ENCODE assay signal across 8 mouse cellular contexts in the genomic region with DNA sequence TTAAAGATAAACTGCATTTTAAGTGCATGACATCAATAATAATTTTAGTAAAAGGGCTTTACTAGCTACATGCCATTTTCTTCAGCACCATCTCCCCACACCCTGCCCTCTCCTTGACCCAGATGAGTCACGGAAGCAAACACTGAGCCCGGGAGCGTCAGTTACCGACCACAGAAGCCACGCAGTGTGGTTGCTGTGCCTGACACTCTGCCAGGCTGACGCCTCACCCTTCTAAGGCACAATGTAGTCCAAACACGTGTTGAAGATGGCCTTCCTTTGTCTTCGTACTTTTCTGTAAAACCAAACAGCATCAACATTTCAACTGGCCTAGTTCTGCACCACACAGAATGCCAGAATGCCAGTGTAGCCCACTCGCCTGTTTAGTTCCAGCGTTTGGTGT. TPM values are rescaled to one million over a fixed set of nuclear protein-coding genes. Genes with fewer than 3 reads are reported as not detected.
DNase-seq lines count a peak whose midpoint lies in the region; ATAC-seq and TF ChIP-seq lines count a peak whose summit lies in the region.
"Had no signal": no experiment of that assay in that cellular context is flagged by ENCODE, and none has a peak within 500 bp of the region (broad histone marks: within the 10 kb centered on the region; RNA-seq: fewer than 3 reads in every experiment).

No protein-coding gene starts in this region.

- no peak overlapping the region for H3ac ChIP-seq in C2C12 (ENCODE audit: control insufficient read depth, insufficient read length, low read depth)

- H3K4me2 ChIP-seq in forebrain, embryonic 14.5 days (ENCODE audit: low read length), result no peak overlapping the region
- H3K4me2 ChIP-seq: neural tube, embryonic 12.5 days had no signal

- no peak for TF ChIP-seq POLR2A in MEL (IDR thresholded peaks at IDR 0.05; ENCODE audit: control insufficient read depth in 1 of 2, insufficient read depth in 1 of 2, low read depth in 1 of 2, low read length in 2 of 2, poor library complexity in 1 of 2)

- WGBS in forebrain, embryonic 14.5 days, result 80% methylated on average over 10 of the region's 10 CpGs

- H3K27me3 ChIP-seq in C2C12 (ENCODE audit: control insufficient read depth, insufficient read depth, insufficient read length), result no peaks in the 10 kb centered on the region
- peaks cover 0 to 1% of the 10 kb centered on the region in 2 experiments; a peak in 1 of 4 replicates for H3K27me3 ChIP-seq in MEL (ENCODE audit: control insufficient read depth in 1 of 2, insufficient read depth in 2 of 2, low read length in 2 of 2)
- H3K27me3 ChIP-seq in forebrain, embryonic 14.5 days (replicated peaks; ENCODE audit: control insufficient read depth, insufficient read depth, low read length), result no peaks in the 10 kb centered on the region
- H3K27me3 ChIP-seq: neural tube, embryonic 12.5 days had no signal

- no peak for TF ChIP-seq RAD21 in MEL (IDR thresholded peaks at IDR 0.05; ENCODE audit: low read depth, low read length)

- H3K9ac ChIP-seq in MEL (ENCODE audit: control insufficient read depth, low read depth, low read length, poor library complexity, severe bottlenecking), result no peak overlapping the region
- no peak overlapping the region for H3K9ac ChIP-seq in forebrain, embryonic 14.5 days (ENCODE audit: low read length)
- H3K9ac ChIP-seq: neural tube, embryonic 12.5 days had no signal

- H3K36me3 ChIP-seq in C2C12 (ENCODE audit: control insufficient read depth, insufficient read depth) (no peaks in the 10 kb centered on the region), MEL (ENCODE audit: control insufficient read depth in 1 of 2, insufficient read depth in 2 of 2, low read length in 2 of 2) (no peaks in the 10 kb centered on the region)
- H3K36me3 ChIP-seq in forebrain, embryonic 14.5 days (ENCODE audit: control insufficient read depth, insufficient read depth, low read length), result no peaks in the 10 kb centered on the region
- H3K36me3 ChIP-seq: neural tube, embryonic 12.5 days had no signal

- H3K79me2 ChIP-seq in C2C12 (ENCODE audit: control insufficient read depth, insufficient read depth) (no peaks in the 10 kb centered on the region), MEL (ENCODE audit: control insufficient read depth, insufficient read depth, low read length, poor library complexity) (no peaks in the 10 kb centered on the region)

- ATAC-seq in forebrain, embryonic 14.5 days, result no peak

- TF ChIP-seq EP300 in MEL (IDR thresholded peaks at IDR 0.05; ENCODE audit: low read depth in 1 of 2, low read length in 2 of 2), result no peak

- no peak overlapping the region for H3K27ac ChIP-seq in MEL (ENCODE audit: control insufficient read depth, low read depth, low read length)
- H3K27ac ChIP-seq in forebrain, embryonic 14.5 days (ENCODE audit: low read depth, low read length), result no peak overlapping the region
- H3K27ac ChIP-seq: neural tube, embryonic 12.5 days had no signal

- no peaks in the 10 kb centered on the region for H3K9me3 ChIP-seq in MEL (replicated peaks; ENCODE audit: insufficient read depth, low read length)
- no peaks in the 10 kb centered on the region for H3K9me3 ChIP-seq in forebrain, embryonic 14.5 days (replicated peaks; ENCODE audit: control insufficient read depth, low read length)
- H3K9me3 ChIP-seq: neural tube, embryonic 12.5 days had no signal

- H3K79me3 ChIP-seq in C2C12 (ENCODE audit: low read depth), result no peaks in the 10 kb centered on the region

- no peak overlapping the region for H3K4me3 ChIP-seq in C2C12 (ENCODE audit: insufficient read depth, poor library complexity, severe bottlenecking)
- H3K4me3 ChIP-seq in MEL (ENCODE audit: control insufficient read depth in 1 of 2, insufficient read depth in 1 of 2, low read depth in 2 of 2, low read length in 2 of 2), result no peak overlapping the region
- H3K4me3 ChIP-seq in forebrain, embryonic 14.5 days (ENCODE audit: low read depth, low read length), result no peak overlapping the region
- H3K4me3 ChIP-seq: neural tube, embryonic 12.5 days had no signal

- TF ChIP-seq CTCF in C2C12 (IDR thresholded peaks at IDR 0.05; ENCODE audit: control insufficient read depth, insufficient read depth, insufficient read length), result no peak
- no peak for TF ChIP-seq CTCF in MEL (IDR thresholded peaks at IDR 0.05 in 2 of 3, conservative IDR thresholded peaks at IDR 0.05 in 1 of 3; ENCODE audit: control insufficient read depth in 1 of 3, insufficient read depth in 1 of 3, low read depth in 2 of 3, low read length in 3 of 3, poor library complexity in 1 of 3, severe bottlenecking in 1 of 3)

- no peaks in the 10 kb centered on the region for H3K4me1 ChIP-seq in MEL (ENCODE audit: control insufficient read depth in 1 of 2, insufficient read depth in 2 of 2, low read length in 2 of 2)
- no peaks in the 10 kb centered on the region for H3K4me1 ChIP-seq in forebrain, embryonic 14.5 days (ENCODE audit: control insufficient read depth, insufficient read depth, low read length)
- H3K4me1 ChIP-seq: neural tube, embryonic 12.5 days had no signal

- peak; percentile 13 for DNase-seq in MEL (ENCODE audit: low read depth, low spot score)
- DNase-seq in heart, postnatal 4 days, result peak; percentile 15
- DNase-seq in naive thymus-derived CD4-positive, alpha-beta T cell, adult 2 months (ENCODE audit: low read depth), result peak; percentile 53
- DNase-seq in right cerebral cortex, postnatal 36 days (ENCODE audit: low spot score in 2 of 2), result no peak
- DNase-seq in forebrain, embryonic 14.5 days (ENCODE audit: low spot score), result no peak
- no peak for DNase-seq in right cerebral cortex, postnatal 14 days

TF ChIP-seq in C2C12, 6 proteins besides CTCF, POLR2A, EP300 and RAD21:
- no peak for TF ChIP-seq CEBPB (IDR thresholded peaks at IDR 0.05; ENCODE audit: low read depth)
- peak; percentile 100 for TF ChIP-seq MAX (IDR thresholded peaks at IDR 0.05)
- TF ChIP-seq USF1 (IDR thresholded peaks at IDR 0.05; ENCODE audit: low read depth), result peak; percentile 59
- peak; percentile 77 for TF ChIP-seq FOSL1 (IDR thresholded peaks at IDR 0.05; ENCODE audit: insufficient read depth, low read length, poor library complexity, severe bottlenecking)
- peak; percentile 10 for TF ChIP-seq MYOD1 (IDR thresholded peaks at IDR 0.05; ENCODE audit: control insufficient read depth, insufficient read length, low read depth)
- no peak for TF ChIP-seq MYOG (IDR thresholded peaks at IDR 0.05; ENCODE audit: control insufficient read depth, extremely low read depth, insufficient read length)

TF ChIP-seq in MEL, 35 proteins besides CTCF, POLR2A, EP300 and RAD21:
- TF ChIP-seq CHD1 (IDR thresholded peaks at IDR 0.05; ENCODE audit: low read depth, low read length) (no peak), SIN3A (IDR thresholded peaks at IDR 0.05; ENCODE audit: low read length) (no peak), TAL1 (IDR thresholded peaks at IDR 0.05; ENCODE audit: low read length) (no peak), GATA1 (IDR thresholded peaks at IDR 0.05; ENCODE audit: low read depth, low read length) (no peak), POLR2AphosphoS5 (IDR thresholded peaks at IDR 0.05; ENCODE audit: borderline replicate concordance, low read depth, low read length) (no peak), UBTF (IDR thresholded peaks at IDR 0.05; ENCODE audit: borderline replicate concordance, insufficient read depth, low read depth, low read length) (no peak), USF1 (IDR thresholded peaks at IDR 0.05; ENCODE audit: low read depth, low read length) (no peak), NELFE (IDR thresholded peaks at IDR 0.05; ENCODE audit: low read depth, low read length) (no peak)

RNA-seq across cellular contexts. Expression of a gene that starts 27.1 kb away (rescaled TPM):
- polyA plus RNA-seq in C2C12 (2012; fragmentation: generic; extraction: Trizol) (0.16 TPM), MEL (2012; ENCODE audit: insufficient read depth in 1 of 2, insufficient read length in 2 of 2, low read depth in 1 of 2, low replicate concordance in 2 of 2, missing spikeins in 1 of 2) (not detected)
- total RNA-seq in MEL (2012; rRNA removed), result not detected in 2 replicates
- total RNA-seq in heart, postnatal 4 days (2021), result 1 to 10 TPM; 1.8 to 2.9 TPM
- polyA plus RNA-seq in forebrain, embryonic 14.5 days (2014; fragmentation: Nextera tagmentation; extraction: Ambion mirVana), result 2.2 and 2.7 TPM in 2 replicates

RNA-seq across cellular contexts. Expression of a gene that starts 59.7 kb away (rescaled TPM):
- polyA plus RNA-seq in C2C12 (2012; fragmentation: generic; extraction: Trizol) (0.02 TPM), MEL (2012; ENCODE audit: insufficient read depth in 1 of 2, insufficient read length in 2 of 2, low read depth in 1 of 2, low replicate concordance in 2 of 2, missing spikeins in 1 of 2) (not detected)
- not detected in 2 replicates for total RNA-seq in MEL (2012; rRNA removed)
- total RNA-seq in heart, postnatal 4 days (2021), result under 1 TPM; 0.19 to 0.25 TPM
- polyA plus RNA-seq in forebrain, embryonic 14.5 days (2014; fragmentation: Nextera tagmentation; extraction: Ambion mirVana), result 0.74 and 1.2 TPM in 2 replicates

Comparison
In these comparisons a context has a peak if more than half of its experiments do, and no peak if none do; other contexts are left out.
1. DNase-seq: peak in MEL (single experiment), heart, postnatal 4 days (single experiment) and naive thymus-derived CD4-positive, alpha-beta T cell, adult 2 months (single experiment); none in right cerebral cortex, postnatal 36 days (0 of 2), forebrain, embryonic 14.5 days (single experiment) and right cerebral cortex, postnatal 14 days (single experiment).